Mouse (Mus musculus): Measurements from ENCODE around the gene Gm20708. TPM values are rescaled to one million over a fixed set of nuclear protein-coding genes. Genes with fewer than 3 reads are reported as not detected.

The Gm20708 gene
- polyA plus RNA-seq (2012; ENCODE audit: insufficient read depth, insufficient read length, missing spikeins) = not detected in 2 replicates

DNA sequence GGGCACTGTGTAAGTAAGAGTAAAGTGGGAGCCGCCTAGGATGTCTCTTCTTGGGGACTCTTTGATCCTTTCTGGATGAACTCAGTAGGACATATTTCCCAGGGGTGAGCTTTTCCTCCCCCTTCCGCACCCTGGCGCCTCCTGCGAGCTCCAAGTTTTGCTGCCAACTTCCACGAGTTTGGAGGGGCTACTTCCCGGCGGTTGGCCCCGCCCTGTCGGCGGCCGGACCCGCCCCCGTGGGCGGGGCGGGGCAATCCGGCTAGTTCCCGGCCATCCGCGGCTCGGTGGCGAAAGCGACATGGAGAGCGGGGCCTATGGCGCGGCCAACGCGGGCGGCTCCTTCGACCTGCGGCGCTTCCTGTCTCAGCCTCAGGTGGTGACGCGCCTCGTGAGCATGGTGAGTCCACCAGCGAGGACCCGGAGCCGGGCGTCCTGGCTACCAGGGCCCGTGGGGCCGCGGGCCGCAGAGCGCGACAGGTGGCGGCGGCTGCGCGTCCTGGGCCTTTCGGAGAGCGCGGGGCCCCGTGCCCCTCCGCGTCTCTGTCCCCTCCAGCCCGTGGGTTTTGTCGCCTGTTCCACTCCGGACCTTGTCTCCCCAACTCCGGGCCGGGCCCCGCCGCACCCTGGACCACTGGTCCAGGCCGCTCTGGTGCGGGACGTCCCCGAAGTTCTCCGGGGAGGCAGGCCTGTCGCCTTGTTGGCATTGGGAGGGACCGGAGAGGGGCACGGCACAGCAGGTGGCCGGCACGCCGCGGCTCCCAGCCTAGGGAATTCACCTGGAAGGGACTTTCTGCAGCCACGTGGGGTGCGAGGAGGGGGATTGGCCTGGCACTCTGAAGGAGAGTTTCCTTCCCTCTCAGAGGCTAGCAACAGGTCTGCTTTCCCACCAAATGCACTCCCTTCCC lies at the start of gene Gm20708, which contains the start of gene Syngr2:
Gene Gm20708 (plus strand): TSS at position 262 of the 905 bp plus-strand sequence.
Gene Syngr2 (plus strand): TSS at position 262 of the 905 bp plus-strand sequence.
- H3K4me1 ChIP-seq (ENCODE audit: control insufficient read depth, insufficient read depth, insufficient read length, low read length) = peaks cover 6% of the 10 kb centered on the region; the same call in 1 of the 2 replicates
- peak within 1 kb of the TSS; percentile 96 for H3K4me3 ChIP-seq (ENCODE audit: insufficient read depth, low read depth, low read length)
- H3K27ac ChIP-seq (replicated peaks; ENCODE audit: low read depth, low read length) = peak within 1 kb of the TSS; percentile 4; the same call in 1 of the 2 replicates

- Histone ChIP-seq H3K27ac (replicated peaks; ENCODE audit: low read depth, low read length) (no peak overlapping the region), H3K4me3 (ENCODE audit: insufficient read depth, low read depth, low read length) (no peak overlapping the region), H3K4me1 (ENCODE audit: control insufficient read depth, insufficient read depth, insufficient read length, low read length) (no peaks in the 10 kb centered on the region)
Measured at GRCm38 (mm10) chr11:117760374-117761119, 48.9 kb upstream of the Gm20708 start.

DNA sequence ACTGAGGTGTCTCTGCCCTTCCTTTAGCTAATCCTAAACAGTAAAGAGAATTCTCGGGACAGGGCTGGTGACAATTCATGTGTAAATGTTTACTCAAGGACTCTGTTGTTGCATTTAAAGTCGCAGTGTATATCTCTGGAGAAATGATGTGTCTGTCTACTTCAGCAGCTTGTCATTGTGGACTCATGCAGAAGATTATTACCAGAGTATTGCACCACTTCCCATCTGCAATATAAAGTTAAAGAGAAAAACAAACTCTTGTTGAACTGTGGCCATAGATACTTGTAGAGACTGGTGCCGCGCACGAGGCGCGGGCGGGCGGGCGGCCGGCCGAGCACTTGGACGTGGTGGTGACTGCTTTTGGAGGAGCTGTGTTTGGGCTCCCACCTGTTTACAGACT lies 47.7 kb upstream of the Gm20708 start:
- Histone ChIP-seq H3K4me1 (ENCODE audit: control insufficient read depth, insufficient read depth, insufficient read length, low read length) (no peaks in the 10 kb centered on the region), H3K27ac (replicated peaks; ENCODE audit: low read depth, low read length) (no peak overlapping the region), H3K4me3 (ENCODE audit: insufficient read depth, low read depth, low read length) (no peak overlapping the region)

DNA sequence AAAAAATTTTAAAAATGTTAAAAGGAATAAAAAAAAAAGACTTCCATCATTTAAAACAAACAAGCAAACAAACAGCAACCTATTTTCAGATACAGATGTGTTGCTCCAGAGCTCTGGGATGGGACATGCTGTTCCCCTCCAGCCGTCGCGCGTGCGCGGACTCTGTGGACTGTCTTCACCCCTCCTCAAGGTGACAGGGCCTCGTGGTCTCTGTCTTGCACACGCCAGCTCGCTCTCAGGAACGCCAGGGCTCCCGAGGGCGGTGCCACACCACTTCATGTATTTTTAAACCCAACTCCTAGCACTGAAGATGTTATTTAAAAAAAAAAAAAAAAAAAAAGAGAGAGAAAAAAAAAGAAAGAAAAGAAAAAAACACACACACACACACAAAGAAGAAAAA lies 47.2 kb upstream of the Gm20708 start:
- Histone ChIP-seq H3K4me3 (ENCODE audit: insufficient read depth, low read depth, low read length) (no peak overlapping the region), H3K27ac (replicated peaks; ENCODE audit: low read depth, low read length) (no peak overlapping the region), H3K4me1 (ENCODE audit: control insufficient read depth, insufficient read depth, insufficient read length, low read length) (no peaks in the 10 kb centered on the region)

- H3K27ac ChIP-seq (replicated peaks; ENCODE audit: low read depth, low read length) = no peak overlapping the region
- H3K4me1 ChIP-seq (ENCODE audit: control insufficient read depth, insufficient read depth, insufficient read length, low read length) = no peaks in the 10 kb centered on the region
- H3K4me3 ChIP-seq (ENCODE audit: insufficient read depth, low read depth, low read length) = no peak overlapping the region
Measured at GRCm38 (mm10) chr11:117764319-117764718, 45.1 kb upstream of the Gm20708 start.

- H3K4me1 ChIP-seq (ENCODE audit: control insufficient read depth, insufficient read depth, insufficient read length, low read length) = no peaks in the 10 kb centered on the region
- no peak overlapping the region for H3K4me3 ChIP-seq (ENCODE audit: insufficient read depth, low read depth, low read length)
- H3K27ac ChIP-seq (replicated peaks; ENCODE audit: low read depth, low read length) = no peak overlapping the region
Measured at GRCm38 (mm10) chr11:117765361-117765760, 44.1 kb upstream of the Gm20708 start.

- Histone ChIP-seq H3K4me1 (ENCODE audit: control insufficient read depth, insufficient read depth, insufficient read length, low read length) (no peaks in the 10 kb centered on the region), H3K27ac (replicated peaks; ENCODE audit: low read depth, low read length) (no peak overlapping the region), H3K4me3 (ENCODE audit: insufficient read depth, low read depth, low read length) (no peak overlapping the region)
Measured at GRCm38 (mm10) chr11:117766275-117766674, 43.2 kb upstream of the Gm20708 start.

- Histone ChIP-seq H3K27ac (replicated peaks; ENCODE audit: low read depth, low read length) (no peak overlapping the region), H3K4me1 (ENCODE audit: control insufficient read depth, insufficient read depth, insufficient read length, low read length) (no peaks in the 10 kb centered on the region), H3K4me3 (ENCODE audit: insufficient read depth, low read depth, low read length) (no peak overlapping the region)
Measured at GRCm38 (mm10) chr11:117768725-117769682, 40.5 kb upstream of the Gm20708 start.

GRCm38 (mm10) chr11:117769683-117770047 lies 39.8 kb upstream of the Gm20708 start:
- H3K4me1 ChIP-seq (ENCODE audit: control insufficient read depth, insufficient read depth, insufficient read length, low read length) = no peaks in the 10 kb centered on the region
- H3K4me3 ChIP-seq (ENCODE audit: insufficient read depth, low read depth, low read length) = no peak overlapping the region
- H3K27ac ChIP-seq (replicated peaks; ENCODE audit: low read depth, low read length) = no peak overlapping the region

DNA sequence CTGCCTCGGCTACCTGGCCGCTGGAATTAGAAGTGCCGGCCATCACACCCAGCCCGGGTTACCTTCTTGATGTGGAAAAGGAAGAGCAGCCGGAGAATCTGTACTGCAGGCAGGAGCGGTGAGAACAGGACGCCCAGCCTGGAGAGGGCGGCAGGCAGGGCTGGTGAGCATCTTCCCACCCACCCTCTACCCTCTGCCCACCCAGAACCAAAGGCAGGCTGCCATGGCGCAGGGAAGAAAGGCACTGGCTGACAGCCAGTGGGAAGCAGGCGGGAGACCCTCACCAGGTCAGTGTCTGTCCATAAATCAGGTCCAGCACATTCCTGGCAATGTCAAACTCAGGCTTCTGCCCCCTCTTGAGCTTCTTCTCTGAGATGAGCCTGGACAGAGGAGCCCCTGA lies 39.1 kb upstream of the Gm20708 start:
- H3K27ac ChIP-seq (replicated peaks; ENCODE audit: low read depth, low read length) = no peak overlapping the region

GRCm38 (mm10) chr11:117772352-117772751 lies 37.1 kb upstream of the Gm20708 start:
- no peak overlapping the region for H3K4me3 ChIP-seq (ENCODE audit: insufficient read depth, low read depth, low read length)
- no peaks in the 10 kb centered on the region; the same call in 1 of the 2 replicates for H3K4me1 ChIP-seq (ENCODE audit: control insufficient read depth, insufficient read depth, insufficient read length, low read length)
- H3K27ac ChIP-seq (replicated peaks; ENCODE audit: low read depth, low read length) = no peak overlapping the region

More for the DNA sequence above, 39.1 kb upstream of the Gm20708 start:
- H3K4me3 ChIP-seq (ENCODE audit: insufficient read depth, low read depth, low read length) = no peak overlapping the region
- H3K4me1 ChIP-seq (ENCODE audit: control insufficient read depth, insufficient read depth, insufficient read length, low read length) = no peaks in the 10 kb centered on the region; the same call in 1 of the 2 replicates

- H3K27ac ChIP-seq (replicated peaks; ENCODE audit: low read depth, low read length) = no peak overlapping the region
- H3K4me1 ChIP-seq (ENCODE audit: control insufficient read depth, insufficient read depth, insufficient read length, low read length) = peaks cover 6% of the 10 kb centered on the region; the same call in 1 of the 2 replicates
- H3K4me3 ChIP-seq (ENCODE audit: insufficient read depth, low read depth, low read length) = no peak overlapping the region
Measured at GRCm38 (mm10) chr11:117774925-117775324, 34.5 kb upstream of the Gm20708 start.

DNA sequence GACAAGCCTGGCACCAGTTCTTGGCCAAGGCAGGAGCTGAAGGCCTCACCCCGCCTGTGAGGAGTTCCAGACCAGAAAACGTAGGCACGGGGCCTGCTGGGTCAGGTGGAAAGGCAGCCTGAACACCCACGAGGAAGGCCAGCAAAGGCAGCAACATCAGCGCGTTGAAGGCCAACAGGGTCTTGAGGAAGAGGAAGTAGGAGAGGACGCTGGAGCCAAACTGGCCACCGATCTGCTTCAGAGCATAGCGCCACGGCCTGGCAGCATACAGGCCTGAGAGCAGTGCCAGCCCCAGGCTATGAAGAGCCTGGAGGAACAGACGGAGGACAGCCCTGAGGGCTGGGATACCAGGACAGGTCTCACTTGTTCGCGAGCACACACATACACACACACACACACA lies 33.9 kb upstream of the Gm20708 start:
- H3K27ac ChIP-seq (replicated peaks; ENCODE audit: low read depth, low read length) = no peak overlapping the region
- H3K4me1 ChIP-seq (ENCODE audit: control insufficient read depth, insufficient read depth, insufficient read length, low read length) = peaks cover 6% of the 10 kb centered on the region; the same call in 1 of the 2 replicates
- H3K4me3 ChIP-seq (ENCODE audit: insufficient read depth, low read depth, low read length) = no peak overlapping the region

DNA sequence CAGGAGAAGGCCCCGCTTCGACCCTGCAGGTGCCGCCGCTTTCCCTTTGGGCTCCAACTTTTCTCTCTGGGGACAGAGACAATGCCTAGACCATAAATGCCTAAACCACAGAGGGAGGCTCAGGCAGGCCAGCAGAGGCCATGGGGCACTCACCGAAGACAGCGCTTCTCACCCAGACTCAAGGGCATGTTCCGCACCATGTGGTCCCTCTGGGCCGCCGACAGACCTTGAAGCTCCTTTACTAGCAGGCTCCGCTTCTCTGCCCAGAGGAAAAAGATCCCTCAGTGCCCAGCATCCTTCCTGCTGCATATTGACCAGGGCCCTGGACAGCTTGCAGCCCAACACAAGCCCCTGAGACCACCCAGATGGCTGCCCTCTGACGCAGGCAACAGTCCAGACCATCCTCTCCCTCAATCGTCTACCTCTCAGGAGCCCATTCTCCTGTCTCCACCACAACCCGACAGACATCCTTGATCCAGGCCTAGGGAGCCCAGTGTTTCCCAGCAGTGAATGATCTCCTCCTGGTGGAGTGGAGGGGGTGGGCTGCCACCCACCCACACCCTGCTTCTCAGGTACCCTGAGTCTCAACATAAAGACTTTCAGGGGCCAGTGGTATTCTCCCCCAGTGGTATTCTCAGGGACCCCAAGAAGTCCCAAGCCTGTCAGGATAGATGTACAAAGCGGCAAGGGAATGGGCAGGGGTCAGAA lies 33.2 kb upstream of the Gm20708 start:
- H3K4me1 ChIP-seq (ENCODE audit: control insufficient read depth, insufficient read depth, insufficient read length, low read length) = peaks cover 6% of the 10 kb centered on the region; the same call in 1 of the 2 replicates
- no peak overlapping the region for H3K27ac ChIP-seq (replicated peaks; ENCODE audit: low read depth, low read length)
- no peak overlapping the region for H3K4me3 ChIP-seq (ENCODE audit: insufficient read depth, low read depth, low read length)
